Mouse (Mus musculus) embryonic fibroblast, embryonic 13.5 days (primary cell): Measurements from ENCODE around the gene Cmc4. TPM values are rescaled to one million over a fixed set of nuclear protein-coding genes. Genes with fewer than 3 reads are reported as not detected.

Source experiments
- H3K27ac ChIP-seq: 2 replicates; pipeline ENCODE4 v1.5.1; 2012; ENCODE audit warnings: low read length, control low read depth, inconsistent platforms; ENCODE audit not compliant: insufficient read depth
- H3K4me1 ChIP-seq: 2 replicates; pipeline ENCODE4 v1.6.1; 2011; ENCODE audit warnings: low read length; ENCODE audit not compliant: control insufficient read depth, insufficient read depth
- H3K4me3 ChIP-seq: 2 replicates; pipeline ENCODE4 v1.5.1; 2011; ENCODE audit warnings: mild to moderate bottlenecking, control low read depth, low read length; ENCODE audit not compliant: insufficient read depth
- CTCF ChIP-seq: IDR thresholded peaks from 2 replicates; pipeline ENCODE4 v1.5.1; 2011; ENCODE audit warnings: mild to moderate bottlenecking, control low read depth, low read length, moderate library complexity, borderline replicate concordance; ENCODE audit not compliant: insufficient read depth
- POLR2A ChIP-seq: IDR thresholded peaks from 2 replicates; pipeline ENCODE4 v1.6.1; 2011; ENCODE audit warnings: low read depth, mild to moderate bottlenecking, control low read depth, low read length, moderate library complexity
- polyA plus RNA-seq: library from polyadenylated mRNA; stranded (reverse); fragments of >200 nt; gene quantifications from 2 replicates; pipeline ENCODE4 v1.2.4, GENCODE M21; 2011; ENCODE audit warnings: low read depth; ENCODE audit not compliant: missing spikeins, insufficient read length

Gene Cmc4
- polyA plus RNA-seq, 1 experiment = 9.2 TPM

DNA sequence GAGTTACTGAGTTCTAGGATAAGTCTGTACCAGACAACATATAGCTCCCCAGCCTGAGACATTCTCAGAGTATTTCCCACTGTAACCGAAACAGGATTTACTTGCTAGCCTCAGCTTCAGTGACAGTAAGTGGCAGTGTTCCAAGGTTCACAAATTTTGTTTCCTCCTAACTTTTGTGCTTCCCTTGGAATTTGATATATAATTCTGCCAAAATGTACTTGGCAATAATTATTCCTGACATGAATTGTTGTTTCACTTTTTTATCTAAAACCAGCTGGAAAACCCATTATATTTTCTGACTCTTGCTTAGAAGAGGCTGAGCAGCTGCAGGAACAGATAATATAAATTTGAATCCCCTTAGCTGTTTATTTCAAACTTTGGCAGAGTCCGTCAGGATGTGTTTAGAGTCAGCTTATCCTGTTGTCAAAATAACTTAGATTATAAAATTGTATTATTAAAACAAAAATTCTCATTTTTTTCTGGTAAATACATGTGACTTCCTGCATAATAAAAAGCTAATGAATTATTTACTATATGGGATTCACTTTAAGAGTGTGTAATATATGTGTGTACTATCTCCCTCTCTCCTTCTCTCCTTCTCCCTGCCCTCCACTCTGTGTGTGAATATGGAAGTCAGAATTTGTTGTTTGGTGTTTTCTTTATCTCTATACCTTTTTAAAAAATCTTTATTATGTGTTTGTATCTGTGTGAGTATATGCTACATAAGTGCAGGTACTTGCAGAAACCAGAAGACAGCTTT, 43.5 kb downstream of the Cmc4 start:
- H3K4me1 ChIP-seq = no peaks in the 10 kb centered on the region
- H3K27ac ChIP-seq = no peak overlapping the region
- TF ChIP-seq CTCF (no peak), POLR2A (no peak)
- no peak overlapping the region for H3K4me3 ChIP-seq

DNA sequence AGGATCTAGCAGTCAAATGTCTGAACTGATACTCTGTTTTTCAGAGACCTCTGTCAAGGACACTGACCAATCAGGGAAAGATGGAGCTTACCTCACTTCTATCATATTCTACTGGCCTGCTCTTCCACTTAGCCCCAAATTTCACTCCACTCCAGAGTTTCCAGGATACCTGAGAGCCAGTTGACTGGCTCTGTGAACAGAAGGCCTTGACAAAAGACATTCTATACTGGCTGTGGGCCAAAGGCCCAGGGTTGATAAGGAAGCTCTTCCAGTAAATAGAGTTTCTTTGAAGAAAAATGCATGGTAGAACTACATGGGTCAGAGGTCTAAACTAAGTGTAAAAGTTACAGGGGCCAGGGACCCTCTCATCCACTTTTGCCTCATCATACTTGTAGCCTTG, 46.2 kb downstream of the Cmc4 start:
- TF ChIP-seq POLR2A (no peak), CTCF (no peak)

More for the DNA sequence above, 46.2 kb downstream of the Cmc4 start:
- Histone ChIP-seq H3K4me3 (no peak overlapping the region), H3K4me1 (no peaks in the 10 kb centered on the region), H3K27ac (no peak overlapping the region)

Other genes starting within 250 kb of the Cmc4 start
- gene Fundc2, start 34.2 kb downstream of the Cmc4 start, polyA plus RNA-seq = 115 and 124 TPM in 2 replicates
- gene F8, start 34.0 kb downstream of the Cmc4 start, polyA plus RNA-seq = 1.6 and 1.7 TPM in 2 replicates
- gene Mtcp1, start within 50 bp of the Cmc4 start, polyA plus RNA-seq = 7.0 and 9.8 TPM in 2 replicates
- gene Brcc3, start within 50 bp of the Cmc4 start, polyA plus RNA-seq = 31.3 and 46.1 TPM in 2 replicates
- 64.3 and 69.3 TPM in 2 replicates for gene Vbp1, start 97.7 kb upstream of the Cmc4 start, polyA plus RNA-seq
- gene Rab39b, start 161.6 kb upstream of the Cmc4 start, polyA plus RNA-seq = 6.5 and 10.6 TPM in 2 replicates